Comparison of ENCODE assay signal across 8 mouse cellular contexts in genomic region chr6:95669335-95669729, GRCm38 (mm10). TPM values are rescaled to one million over a fixed set of nuclear protein-coding genes. Genes with fewer than 3 reads are reported as not detected.
DNase-seq lines count a peak whose midpoint lies in the region; ATAC-seq and TF ChIP-seq lines count a peak whose summit lies in the region.

No protein-coding gene starts in this region.

- H3K4me2 ChIP-seq in hindbrain, embryonic 11.5 days (replicated peaks; ENCODE audit: low read depth, low read length): no peak overlapping the region
- no peak overlapping the region for H3K4me2 ChIP-seq in hindbrain, embryonic 12.5 days (replicated peaks)
- H3K4me2 ChIP-seq in liver, postnatal 0 days (ENCODE audit: low read depth, low read length): no peak overlapping the region
- no peak overlapping the region for H3K4me2 ChIP-seq in hindbrain, embryonic 13.5 days

- no peaks in the 10 kb centered on the region for H3K27me3 ChIP-seq in hindbrain, embryonic 11.5 days (ENCODE audit: control insufficient read depth, insufficient read depth, low read length)
- no peaks in the 10 kb centered on the region for H3K27me3 ChIP-seq in hindbrain, embryonic 12.5 days
- no peaks in the 10 kb centered on the region for H3K27me3 ChIP-seq in liver, postnatal 0 days (ENCODE audit: insufficient read depth, low read length)
- no peaks in the 10 kb centered on the region for H3K27me3 ChIP-seq in hindbrain, embryonic 13.5 days

- no peaks in the 10 kb centered on the region for H3K4me1 ChIP-seq in hindbrain, embryonic 11.5 days (replicated peaks; ENCODE audit: control insufficient read depth, insufficient read depth, low read length)
- H3K4me1 ChIP-seq in hindbrain, embryonic 12.5 days: no peaks in the 10 kb centered on the region
- H3K4me1 ChIP-seq in liver, postnatal 0 days (ENCODE audit: insufficient read depth): no peaks in the 10 kb centered on the region
- no peaks in the 10 kb centered on the region for H3K4me1 ChIP-seq in hindbrain, embryonic 13.5 days (replicated peaks)

- DNase-seq in hindbrain, embryonic 11.5 days (ENCODE audit: low spot score): peak; percentile 67
- peak; percentile 72 for DNase-seq in CD4-positive, CD25-positive, alpha-beta regulatory T cell, adult 2 months (ENCODE audit: low read depth, low spot score)
- DNase-seq in NIH3T3 (ENCODE audit: low read depth): peak; percentile 62
- DNase-seq in frontal cortex, postnatal 36 days (ENCODE audit: low spot score in 2 of 2): peak; percentile 16 to 22
- DNase-seq in liver, postnatal 0 days: peak; percentile 59
- DNase-seq in spleen, postnatal 10 days (ENCODE audit: low spot score in 2 of 2): peak; percentile 25 to 72

- H3K4me3 ChIP-seq in hindbrain, embryonic 11.5 days (ENCODE audit: low read depth, low read length): no peak overlapping the region
- no peak overlapping the region for H3K4me3 ChIP-seq in hindbrain, embryonic 12.5 days
- H3K4me3 ChIP-seq in liver, postnatal 0 days (ENCODE audit: low read depth, low read length): no peak overlapping the region
- H3K4me3 ChIP-seq in hindbrain, embryonic 13.5 days: no peak overlapping the region

- WGBS in hindbrain, embryonic 11.5 days: 55% methylated on average over 3 of the region's 3 CpGs
- 55% methylated on average over 3 of the region's 3 CpGs for WGBS in hindbrain, embryonic 12.5 days
- 51% methylated on average over 3 of the region's 3 CpGs for WGBS in liver, postnatal 0 days (ENCODE audit: insufficient replicate concordance)
- 59% methylated on average over 3 of the region's 3 CpGs for WGBS in hindbrain, embryonic 13.5 days

- H3K27ac ChIP-seq in hindbrain, embryonic 11.5 days (ENCODE audit: low read depth, low read length): no peak overlapping the region
- H3K27ac ChIP-seq in hindbrain, embryonic 12.5 days: no peak overlapping the region
- no peak overlapping the region for H3K27ac ChIP-seq in liver, postnatal 0 days (ENCODE audit: low read depth)
- no peak overlapping the region for H3K27ac ChIP-seq in hindbrain, embryonic 13.5 days

- no peaks in the 10 kb centered on the region for H3K36me3 ChIP-seq in hindbrain, embryonic 11.5 days (ENCODE audit: control insufficient read depth, insufficient read depth, low read length)
- H3K36me3 ChIP-seq in hindbrain, embryonic 12.5 days: no peaks in the 10 kb centered on the region
- H3K36me3 ChIP-seq in liver, postnatal 0 days (replicated peaks; ENCODE audit: insufficient read depth, low read length): no peaks in the 10 kb centered on the region
- no peaks in the 10 kb centered on the region for H3K36me3 ChIP-seq in hindbrain, embryonic 13.5 days

- no peaks in the 10 kb centered on the region for H3K9me3 ChIP-seq in hindbrain, embryonic 11.5 days (ENCODE audit: control insufficient read depth, low read length)
- no peaks in the 10 kb centered on the region for H3K9me3 ChIP-seq in hindbrain, embryonic 12.5 days (replicated peaks)
- H3K9me3 ChIP-seq in liver, postnatal 0 days (ENCODE audit: low read length): no peaks in the 10 kb centered on the region
- H3K9me3 ChIP-seq in hindbrain, embryonic 13.5 days: 0 out of 2 replicates have a peak, but pooled peaks cover 4% of the 10 kb centered on the region

- no peak for TF ChIP-seq EP300 in liver, postnatal 0 days (IDR thresholded peaks at IDR 0.05; ENCODE audit: low read depth)

- H3K9ac ChIP-seq in hindbrain, embryonic 11.5 days (ENCODE audit: low read depth, low read length): no peak overlapping the region
- no peak overlapping the region for H3K9ac ChIP-seq in hindbrain, embryonic 12.5 days
- no peak overlapping the region for H3K9ac ChIP-seq in liver, postnatal 0 days (replicated peaks)
- no peak overlapping the region for H3K9ac ChIP-seq in hindbrain, embryonic 13.5 days

- ATAC-seq in hindbrain, embryonic 11.5 days (ENCODE audit: low FRiP score): peak; percentile 22; the same call in 1 of the 2 replicates
- no peak for ATAC-seq in hindbrain, embryonic 12.5 days (ENCODE audit: low FRiP score)
- ATAC-seq in liver, postnatal 0 days: no peak
- ATAC-seq in hindbrain, embryonic 13.5 days (ENCODE audit: low FRiP score): no peak

- peak; percentile 72 for TF ChIP-seq CTCF in liver, postnatal 0 days (IDR thresholded peaks at IDR 0.05; ENCODE audit: low read depth)

RNA-seq across cellular contexts. Expression of gene Suclg2, which starts 49.3 kb away (rescaled TPM):
- 38.1 and 43.2 TPM in 2 replicates for polyA plus RNA-seq in hindbrain, embryonic 11.5 days (2014; fragmentation: Nextera tagmentation; extraction: Ambion mirVana)
- 31.2 and 32.5 TPM in 2 replicates for polyA plus RNA-seq in hindbrain, embryonic 12.5 days (2016; fragmentation: Nextera tagmentation; extraction: Ambion mirVana)
- 70.9 and 73.1 TPM in 2 replicates for polyA plus RNA-seq in liver, postnatal 0 days (2015; fragmentation: Nextera tagmentation; extraction: Ambion mirVana)
- polyA plus RNA-seq in hindbrain, embryonic 13.5 days (2015; fragmentation: Nextera tagmentation; extraction: Ambion mirVana): 17.1 TPM in 2 replicates

Comparison
In these comparisons a context has a peak if more than half of its experiments do, and no peak if none do; other contexts are left out.
1. DNase-seq: peak in every context shown above with its lines; median percentile 72 in CD4-positive, CD25-positive, alpha-beta regulatory T cell, adult 2 months; 67 in hindbrain, embryonic 11.5 days; 62 in NIH3T3; 59 in liver, postnatal 0 days; 48 in spleen, postnatal 10 days; 19 in frontal cortex, postnatal 36 days.